Mouse (Mus musculus) C2C12 (cell line): ENCODE measurements around the gene Mib2. TPM values are rescaled to one million over a fixed set of nuclear protein-coding genes. Genes with fewer than 3 reads are reported as not detected.

ENCODE experiments used
- H3K27me3 ChIP-seq: one replicate; pipeline ENCODE4 v1.6.1; 2011; ENCODE audit not compliant: control insufficient read depth, insufficient read depth, insufficient read length
- H3K36me3 ChIP-seq: one replicate; pipeline ENCODE4 v1.6.1; 2011; ENCODE audit not compliant: control insufficient read depth, insufficient read depth
- H3K4me3 ChIP-seq: one replicate; pipeline ENCODE4 v1.5.1; 2011; ENCODE audit warnings: mild to moderate bottlenecking, control low read depth; ENCODE audit not compliant: poor library complexity, insufficient read depth, severe bottlenecking
- H3K79me2 ChIP-seq: one replicate; pipeline ENCODE4 v1.6.1; 2011; ENCODE audit not compliant: control insufficient read depth, insufficient read depth
- H3K79me3 ChIP-seq: one replicate; pipeline ENCODE4 v1.6.1; 2011; ENCODE audit warnings: low read depth, control low read depth
- H3ac ChIP-seq: one replicate; pipeline ENCODE3; 2011; ENCODE audit warnings: low read depth; ENCODE audit not compliant: control insufficient read depth, insufficient read length
- CEBPB ChIP-seq: IDR thresholded peaks from one replicate; pipeline ENCODE4 v1.6.1; 2011; ENCODE audit warnings: low read depth, mild to moderate bottlenecking, control low read depth, moderate library complexity
- CTCF ChIP-seq: IDR thresholded peaks from one replicate; pipeline ENCODE4 v1.5.1; 2011; ENCODE audit not compliant: control insufficient read depth, insufficient read depth, insufficient read length
- FOSL1 ChIP-seq: IDR thresholded peaks from one replicate; pipeline ENCODE4 v1.8.0; 2011; ENCODE audit warnings: mild to moderate bottlenecking, low read length; ENCODE audit not compliant: poor library complexity, insufficient read depth, severe bottlenecking
- MAX ChIP-seq: IDR thresholded peaks from one replicate; pipeline ENCODE4 v1.6.1; 2011; ENCODE audit warnings: mild to moderate bottlenecking, control low read depth
- MYOD1 ChIP-seq: IDR thresholded peaks from one replicate; pipeline ENCODE4 v1.6.1; 2011; ENCODE audit warnings: low read depth; ENCODE audit not compliant: control insufficient read depth, insufficient read length
- MYOG ChIP-seq: IDR thresholded peaks from one replicate; pipeline ENCODE4 v1.6.1; 2011; ENCODE audit not compliant: control insufficient read depth, insufficient read length; ENCODE audit errors: extremely low read depth
- USF1 ChIP-seq: IDR thresholded peaks from one replicate; pipeline ENCODE4 v1.6.1; 2011; ENCODE audit warnings: low read depth, mild to moderate bottlenecking, control low read depth, moderate library complexity
- polyA plus RNA-seq: library from polyadenylated mRNA; unstranded; fragments of >200 nt; fragmentation: generic; extraction: Trizol; gene quantifications from one replicate; pipeline ENCODE4 v1.2.1, GENCODE M21; 2012; ENCODE audit warnings: missing spikeins

Mib2 gene
- polyA plus RNA-seq, 1 experiment, result 16.2 TPM

- Histone ChIP-seq H3K27me3 (no peaks in the 10 kb centered on the region), H3K79me3 (no peaks in the 10 kb centered on the region), H3K79me2 (no peaks in the 10 kb centered on the region), H3K36me3 (peaks cover 5% of the 10 kb centered on the region), H3ac (no peak overlapping the region), H3K4me3 (no peak overlapping the region)
- TF ChIP-seq MAX, result no peak
- no peak for TF ChIP-seq MYOG
- no peak for TF ChIP-seq CTCF
- no peak for TF ChIP-seq FOSL1
- no peak for TF ChIP-seq CEBPB
- no peak for TF ChIP-seq MYOD1
- no peak for TF ChIP-seq USF1
These were observed 12.7 kb downstream of the Mib2 start for GRCm38 (mm10) chr4:155656214-155656751.

GRCm38 (mm10) chr4:155654456-155655298, 14.3 kb downstream of the Mib2 start:
- H3ac ChIP-seq, result peak overlapping the region; percentile 36
- no peaks in the 10 kb centered on the region for H3K27me3 ChIP-seq
- H3K79me3 ChIP-seq, result no peaks in the 10 kb centered on the region
- H3K79me2 ChIP-seq, result no peaks in the 10 kb centered on the region
- H3K4me3 ChIP-seq, result peak overlapping the region; percentile 25
- peaks cover 21% of the 10 kb centered on the region for H3K36me3 ChIP-seq
- peak; percentile 43 for TF ChIP-seq MAX
- TF ChIP-seq CTCF, result no peak
- TF ChIP-seq CEBPB, result no peak

DNA sequence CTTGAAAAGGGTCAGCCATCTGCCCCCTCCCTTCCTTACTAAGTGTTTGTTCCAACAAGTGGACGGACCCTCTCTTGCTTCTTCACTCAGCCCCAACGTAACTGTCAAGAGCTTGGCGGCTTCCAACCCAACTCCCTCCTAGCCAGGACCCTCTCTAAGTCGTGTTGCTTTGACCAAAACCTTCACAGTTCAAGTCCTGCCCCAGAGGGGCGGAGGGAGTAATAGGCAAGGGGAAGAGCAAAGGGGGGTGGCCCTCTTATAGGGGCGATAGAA, 14.9 kb downstream of the Mib2 start:
- H3K4me3 ChIP-seq, result no peak overlapping the region
- no peaks in the 10 kb centered on the region for H3K27me3 ChIP-seq

GRCm38 (mm10) chr4:155653451-155654182, 15.4 kb downstream of the Mib2 start:
- no peak for TF ChIP-seq FOSL1
- TF ChIP-seq USF1, result no peak
- no peak for TF ChIP-seq MAX
- TF ChIP-seq MYOD1, result no peak
- no peak for TF ChIP-seq CEBPB
- Histone ChIP-seq H3K79me3 (no peaks in the 10 kb centered on the region), H3K36me3 (peaks cover 31% of the 10 kb centered on the region), H3K27me3 (no peaks in the 10 kb centered on the region), H3ac (peak overlapping the region; percentile 50), H3K79me2 (no peaks in the 10 kb centered on the region), H3K4me3 (no peak overlapping the region)

More for the DNA sequence above, 14.9 kb downstream of the Mib2 start:
- H3K79me3 ChIP-seq, result no peaks in the 10 kb centered on the region
- no peaks in the 10 kb centered on the region for H3K79me2 ChIP-seq
- peak overlapping the region; percentile 50 for H3ac ChIP-seq
- TF ChIP-seq MYOD1 (no peak), MAX (no peak), USF1 (no peak), CTCF (no peak), MYOG (no peak), CEBPB (no peak), FOSL1 (no peak)
- H3K36me3 ChIP-seq, result peaks cover 26% of the 10 kb centered on the region

GRCm38 (mm10) chr4:155653086-155653450, 15.9 kb downstream of the Mib2 start, which contains the start of gene Mmp23:
TSS of gene Mmp23 (minus strand) at chr4:155653384.
- Histone ChIP-seq H3K27me3 (no peaks in the 10 kb centered on the region), H3ac (peak within 1 kb of the TSS; percentile 50), H3K4me3 (no peak within 1 kb of the TSS), H3K79me3 (no peaks in the 10 kb centered on the region), H3K36me3 (peaks cover 37% of the 10 kb centered on the region), H3K79me2 (no peaks in the 10 kb centered on the region)
- TF ChIP-seq MYOG (no peak), MYOD1 (no peak), USF1 (no peak), FOSL1 (no peak), CTCF (no peak), CEBPB (no peak), MAX (no peak)
